Mouse (Mus musculus) forebrain, embryonic 10.5 days (tissue): ENCODE results near the gene Acr. TPM values are rescaled to one million over a fixed set of nuclear protein-coding genes. Genes with fewer than 3 reads are reported as not detected.

Experiments
- DNase-seq: peaks from one replicate; pipeline ENCODE4 v3.0.0-alpha.2; 2017; ENCODE audit warnings: low spot score; ENCODE audit errors: extremely low spot score
- H3K27ac ChIP-seq: fragments of 300-500 bp; sonication (generic); 2 replicates; pipeline ENCODE4 v1.5.1; 2016; ENCODE audit warnings: mild to moderate bottlenecking
- H3K27me3 ChIP-seq: fragments of 300-500 bp; sonication (generic); 2 replicates; pipeline ENCODE4 v1.6.1; 2016; ENCODE audit warnings: mild to moderate bottlenecking; ENCODE audit not compliant: poor library complexity, severe bottlenecking
- H3K36me3 ChIP-seq: fragments of 300-500 bp; sonication (generic); replicated peaks from 2 replicates; pipeline ENCODE4 v1.6.1; 2016; ENCODE audit warnings: mild to moderate bottlenecking, moderate library complexity
- H3K4me1 ChIP-seq: fragments of 300-500 bp; sonication (generic); 2 replicates; pipeline ENCODE4 v1.6.1; 2016
- H3K4me3 ChIP-seq: fragments of 300-500 bp; sonication (generic); 2 replicates; pipeline ENCODE4 v1.5.1; 2016; ENCODE audit warnings: mild to moderate bottlenecking, moderate library complexity
- H3K9me3 ChIP-seq: fragments of 300-500 bp; sonication (generic); 2 replicates; pipeline ENCODE4 v1.6.1; 2016; ENCODE audit warnings: mild to moderate bottlenecking, moderate library complexity
- WGBS: fragments of 180-500 bp; shearing (Covaris S2); methylation state at CpG from one replicate; pipeline ENCODE4 v1.1.7; 2016; 5-methylcytosine and 5-hydroxymethylcytosine counted together
- polyA plus RNA-seq: library from polyadenylated mRNA; unstranded; fragments of >200 nt; fragmentation: Nextera tagmentation; extraction: Ambion mirVana; gene quantifications from 2 replicates; pipeline ENCODE4 v1.2.1, GENCODE M21; 2016

The Acr gene
- 0.27 TPM in 1 of 2 replicates, not detected in the other for polyA plus RNA-seq

GRCm38 (mm10) chr15:89568114-89568513 lies at the start of gene Acr:
Acr (plus strand) TSS chr15:89568326.
- Histone ChIP-seq H3K4me3 (no peak within 1 kb of the TSS), H3K27me3 (no peaks in the 10 kb centered on the region), H3K27ac (no peak within 1 kb of the TSS), H3K9me3 (no peaks in the 10 kb centered on the region), H3K4me1 (no peaks in the 10 kb centered on the region), H3K36me3 (no peaks in the 10 kb centered on the region)
- WGBS, result 91% methylated on average over 6 of the region's 6 CpGs
- DNase-seq, result no peak

- Histone ChIP-seq H3K4me1 (peaks cover 13% of the 10 kb centered on the region), H3K9me3 (no peaks in the 10 kb centered on the region), H3K36me3 (peaks cover 8% of the 10 kb centered on the region; the same call in 1 of the 2 replicates), H3K4me3 (no peak overlapping the region), H3K27me3 (peaks cover 52% of the 10 kb centered on the region), H3K27ac (no peak overlapping the region)
- no peak for DNase-seq
- WGBS, result 83% methylated on average over 7 of the region's 7 CpGs
Measured at GRCm38 (mm10) chr15:89521951-89522350, 46.2 kb upstream of the Acr start.

- H3K4me3 ChIP-seq, result peak overlapping the region; percentile 69
Measured at GRCm38 (mm10) chr15:89522566-89523282, 45.4 kb upstream of the Acr start.

GRCm38 (mm10) chr15:89523283-89523832 lies 44.8 kb upstream of the Acr start:
- 12% methylated on average over 39 of the region's 47 CpGs for WGBS
- Histone ChIP-seq H3K4me1 (peaks cover 13% of the 10 kb centered on the region), H3K36me3 (peaks cover 9% of the 10 kb centered on the region; the same call in 1 of the 2 replicates), H3K9me3 (no peaks in the 10 kb centered on the region), H3K4me3 (peak overlapping the region; percentile 69), H3K27me3 (peaks cover 52% of the 10 kb centered on the region), H3K27ac (no peak overlapping the region)
- no peak for DNase-seq

More at GRCm38 (mm10) chr15:89522566-89523282, 45.4 kb upstream of the Acr start:
- peaks cover 9% of the 10 kb centered on the region; the same call in 1 of the 2 replicates for H3K36me3 ChIP-seq
- no peak overlapping the region for H3K27ac ChIP-seq
- peaks cover 52% of the 10 kb centered on the region for H3K27me3 ChIP-seq
- no peak for DNase-seq
- H3K9me3 ChIP-seq, result no peaks in the 10 kb centered on the region
- 85% methylated on average over 10 of the region's 10 CpGs for WGBS
- peaks cover 13% of the 10 kb centered on the region for H3K4me1 ChIP-seq

GRCm38 (mm10) chr15:89524001-89524571 lies 44.0 kb upstream of the Acr start:
- Histone ChIP-seq H3K27ac (peak overlapping the region; percentile 54), H3K36me3 (peaks cover 9% of the 10 kb centered on the region; the same call in 1 of the 2 replicates), H3K9me3 (no peaks in the 10 kb centered on the region), H3K4me3 (peak overlapping the region; percentile 69), H3K4me1 (peaks cover 13% of the 10 kb centered on the region), H3K27me3 (peaks cover 52% of the 10 kb centered on the region)
- no peak for DNase-seq
- 11% methylated on average over 50 of the region's 52 CpGs for WGBS

- 75% methylated on average over 8 of the region's 8 CpGs for WGBS
- Histone ChIP-seq H3K27me3 (peaks cover 52% of the 10 kb centered on the region), H3K36me3 (peaks cover 9% of the 10 kb centered on the region; the same call in 1 of the 2 replicates), H3K4me3 (peak overlapping the region; percentile 69; the same call in 1 of the 2 replicates), H3K9me3 (no peaks in the 10 kb centered on the region), H3K4me1 (peaks cover 13% of the 10 kb centered on the region), H3K27ac (no peak overlapping the region)
- no peak for DNase-seq
Measured at GRCm38 (mm10) chr15:89524611-89525415, 43.3 kb upstream of the Acr start.

GRCm38 (mm10) chr15:89525464-89525863 lies 42.7 kb upstream of the Acr start:
- Histone ChIP-seq H3K36me3 (peaks cover 9% of the 10 kb centered on the region; the same call in 1 of the 2 replicates), H3K27me3 (peaks cover 52% of the 10 kb centered on the region), H3K4me1 (peaks cover 17% of the 10 kb centered on the region), H3K27ac (no peak overlapping the region), H3K9me3 (no peaks in the 10 kb centered on the region), H3K4me3 (no peak overlapping the region)
- no peak for DNase-seq
- 92% methylated on average over 8 of the region's 8 CpGs for whole genome bisulfite sequencing

GRCm38 (mm10) chr15:89525896-89526295 lies 42.2 kb upstream of the Acr start:
- H3K4me1 ChIP-seq, result peaks cover 17% of the 10 kb centered on the region
- peaks cover 54% of the 10 kb centered on the region for H3K27me3 ChIP-seq
- no peak overlapping the region for H3K27ac ChIP-seq
- no peak overlapping the region for H3K4me3 ChIP-seq
- H3K36me3 ChIP-seq, result peaks cover 9% of the 10 kb centered on the region; the same call in 1 of the 2 replicates
- 93% methylated on average over 7 of the region's 7 CpGs for WGBS
- DNase-seq, result no peak
- H3K9me3 ChIP-seq, result no peaks in the 10 kb centered on the region

GRCm38 (mm10) chr15:89526776-89527325 lies 41.3 kb upstream of the Acr start:
- WGBS, result 92% methylated on average over 19 of the region's 19 CpGs
- Histone ChIP-seq H3K4me3 (no peak overlapping the region), H3K36me3 (peaks cover 9% of the 10 kb centered on the region; the same call in 1 of the 2 replicates), H3K9me3 (no peaks in the 10 kb centered on the region), H3K27ac (no peak overlapping the region), H3K4me1 (peaks cover 18% of the 10 kb centered on the region), H3K27me3 (peaks cover 54% of the 10 kb centered on the region)
- no peak for DNase-seq

- no peak for DNase-seq
- Histone ChIP-seq H3K4me1 (peaks cover 24% of the 10 kb centered on the region), H3K4me3 (no peak overlapping the region), H3K36me3 (peaks cover 9% of the 10 kb centered on the region; the same call in 1 of the 2 replicates), H3K9me3 (no peaks in the 10 kb centered on the region), H3K27ac (no peak overlapping the region), H3K27me3 (peaks cover 54% of the 10 kb centered on the region)
- WGBS, result 87% methylated on average over 7 of the region's 7 CpGs
Measured at GRCm38 (mm10) chr15:89527466-89527865, 40.7 kb upstream of the Acr start.

- H3K9me3 ChIP-seq, result no peaks in the 10 kb centered on the region
- peaks cover 30% of the 10 kb centered on the region for H3K4me1 ChIP-seq
- WGBS, result 91% methylated on average over 18 of the region's 18 CpGs
- no peak for DNase-seq
- H3K36me3 ChIP-seq, result peaks cover 9% of the 10 kb centered on the region; the same call in 1 of the 2 replicates
- peaks cover 51% of the 10 kb centered on the region for H3K27me3 ChIP-seq
- no peak overlapping the region for H3K27ac ChIP-seq
- no peak overlapping the region for H3K4me3 ChIP-seq
Measured at GRCm38 (mm10) chr15:89528201-89528850, 39.8 kb upstream of the Acr start.
